Mouse (Mus musculus): ENCODE results near the gene Taf5l. TPM values are rescaled to one million over a fixed set of nuclear protein-coding genes. Genes with fewer than 3 reads are reported as not detected.
"Not testable (repeated sequence)": the region's sequence is repeated elsewhere in the genome, so short reads cannot be mapped to it uniquely, and the experiment has no call there.

Taf5l gene
- total RNA-seq, 2 experiments from 2014 or later, result 11.9 to 13.8 TPM

GRCm38 (mm10) chr8:124014751-124015150, 6.4 kb downstream of the Taf5l start:
- no peak for DNase-seq (ENCODE audit: low spot score)

- not testable (repeated sequence) for DNase-seq (ENCODE audit: low spot score)
Measured at GRCm38 (mm10) chr8:124014299-124014698, 6.9 kb downstream of the Taf5l start.

- no peak for DNase-seq (ENCODE audit: low spot score)
Measured at GRCm38 (mm10) chr8:124011989-124012586, 9.1 kb downstream of the Taf5l start.

- no peak for DNase-seq (ENCODE audit: low spot score)
Measured at GRCm38 (mm10) chr8:124011580-124011979, 9.6 kb downstream of the Taf5l start.

GRCm38 (mm10) chr8:124007829-124008228, 13.4 kb downstream of the Taf5l start:
- no peak for DNase-seq (ENCODE audit: low spot score)

GRCm38 (mm10) chr8:124002546-124003108, 18.6 kb downstream of the Taf5l start:
- peak; percentile 31 for DNase-seq (ENCODE audit: low spot score)

- peak; percentile 51 for DNase-seq (ENCODE audit: low spot score)
Measured at GRCm38 (mm10) chr8:123999568-123999967, 21.6 kb downstream of the Taf5l start.

- no peak for DNase-seq (ENCODE audit: low spot score)
Measured at GRCm38 (mm10) chr8:123993997-123994396, 27.2 kb downstream of the Taf5l start.

- no peak for DNase-seq (ENCODE audit: low spot score)
Measured at GRCm38 (mm10) chr8:123993597-123993996, 27.6 kb downstream of the Taf5l start.

GRCm38 (mm10) chr8:123992587-123992986, 28.6 kb downstream of the Taf5l start:
- no peak for DNase-seq (ENCODE audit: low spot score)

GRCm38 (mm10) chr8:123990277-123991049, 30.7 kb downstream of the Taf5l start:
- DNase-seq (ENCODE audit: low spot score), result no peak

GRCm38 (mm10) chr8:123989128-123989527, 32.1 kb downstream of the Taf5l start:
- DNase-seq (ENCODE audit: low spot score), result no peak

- no peak for DNase-seq (ENCODE audit: low spot score)
Measured at GRCm38 (mm10) chr8:123988605-123989038, 32.6 kb downstream of the Taf5l start.

- DNase-seq (ENCODE audit: low spot score), result peak; percentile 93
Measured at GRCm38 (mm10) chr8:123982826-123983400, 38.3 kb downstream of the Taf5l start, which contains the start of gene Abcb10. Gene Abcb10 (minus strand): TSS chr8:123983122.

- DNase-seq (ENCODE audit: low spot score), result no peak
Measured at GRCm38 (mm10) chr8:123982291-123982793, 38.9 kb downstream of the Taf5l start.

- DNase-seq (ENCODE audit: low spot score), result no peak
Measured at GRCm38 (mm10) chr8:123981674-123982073, 39.5 kb downstream of the Taf5l start.

- DNase-seq (ENCODE audit: low spot score), result no peak
Measured at GRCm38 (mm10) chr8:123980239-123980638, 41.0 kb downstream of the Taf5l start.

GRCm38 (mm10) chr8:123978926-123979325, 42.3 kb downstream of the Taf5l start:
- no peak for DNase-seq (ENCODE audit: low spot score)

- DNase-seq (ENCODE audit: low spot score), result peak; percentile 15
Measured at GRCm38 (mm10) chr8:123978166-123978838, 42.9 kb downstream of the Taf5l start.

- DNase-seq (ENCODE audit: low spot score), result no peak
Measured at GRCm38 (mm10) chr8:123977499-123977898, 43.7 kb downstream of the Taf5l start.

GRCm38 (mm10) chr8:123973495-123973894, 47.7 kb downstream of the Taf5l start:
- no peak for DNase-seq (ENCODE audit: low spot score)
